Mouse (Mus musculus) erythroid progenitor cell, adult 5-6 weeks (primary cell): ENCODE measurements around the gene Adamts20. TPM values are rescaled to one million over a fixed set of nuclear protein-coding genes. Genes with fewer than 3 reads are reported as not detected.

Source experiments
- total RNA-seq, 2 experiments: library from RNA; stranded (forward) in 1 of 2; stranded (reverse) in 1 of 2; fragments of 150-400 nt in 1 of 2; fragments of 186-747, 209-891 nt in 1 of 2; gene quantifications; 2 replicates each; pipeline versions ENCODE4 v1.2.3 to v1.2.4; 2015 to 2017; ENCODE audit warnings: low replicate concordance in 2 of 2

Gene Adamts20
- total RNA-seq, 2 experiments from 2014 or later, result not detected

Other genes starting within 250 kb of the Adamts20 start
- 0.84 TPM in 1 of 2 replicates, not detected in the other for gene Pus7l, start 78.1 kb upstream of the Adamts20 start, total RNA-seq (2015; ENCODE audit: low replicate concordance)
- 0.91 and 1.7 TPM in 2 replicates for gene Pus7l, start 78.1 kb upstream of the Adamts20 start, total RNA-seq (2017; ENCODE audit: low replicate concordance)
- gene Irak4, start 78.2 kb upstream of the Adamts20 start, total RNA-seq (2015; ENCODE audit: low replicate concordance), result 5.4 and 8.6 TPM in 2 replicates
- 4.2 and 6.3 TPM in 2 replicates for gene Irak4, start 78.2 kb upstream of the Adamts20 start, total RNA-seq (2017; ENCODE audit: low replicate concordance)
- 23.8 and 54.9 TPM in 2 replicates for gene Twf1, start 124.5 kb upstream of the Adamts20 start, total RNA-seq (2015; ENCODE audit: low replicate concordance)
- gene Twf1, start 124.5 kb upstream of the Adamts20 start, total RNA-seq (2017; ENCODE audit: low replicate concordance), result 8.9 and 14.9 TPM in 2 replicates
- not detected in 2 replicates for gene Tmem117, start 163.8 kb upstream of the Adamts20 start, total RNA-seq (2015; ENCODE audit: low replicate concordance)
- gene Tmem117, start 163.8 kb upstream of the Adamts20 start, total RNA-seq (2017; ENCODE audit: low replicate concordance), result not detected in 2 replicates